Mouse (Mus musculus) heart, embryonic 11.5 days (tissue): ENCODE measurements around the gene Nlgn2. TPM values are rescaled to one million over a fixed set of nuclear protein-coding genes. Genes with fewer than 3 reads are reported as not detected.

ENCODE experiments used
- ATAC-seq: fragments of 200-750 bp; cut with Nextera tagmentation; replicated peaks from 2 replicates; pipeline ENCODE4 v1.8.0; 2017; ENCODE audit warnings: moderate library complexity; ENCODE audit not compliant: insufficient number of reproducible peaks, low FRiP score, low TSS enrichment
- H3K27ac ChIP-seq: fragments of 300-500 bp; sonication (generic); 2 replicates; pipeline ENCODE4 v1.5.1; 2014; ENCODE audit warnings: mild to moderate bottlenecking, low read depth, low read length
- H3K27me3 ChIP-seq: fragments of 300-500 bp; sonication (generic); 2 replicates; pipeline ENCODE4 v1.6.1; 2014; ENCODE audit warnings: mild to moderate bottlenecking, low read length, mixed read lengths; ENCODE audit not compliant: control insufficient read depth, insufficient read depth
- H3K36me3 ChIP-seq: fragments of 300-500 bp; sonication (generic); 2 replicates; pipeline ENCODE4 v1.6.1; 2014; ENCODE audit warnings: mild to moderate bottlenecking, low read length, moderate library complexity, mixed read lengths; ENCODE audit not compliant: control insufficient read depth, insufficient read depth
- H3K4me1 ChIP-seq: fragments of 300-500 bp; sonication (generic); 2 replicates; pipeline ENCODE4 v1.6.1; 2014; ENCODE audit warnings: low read length; ENCODE audit not compliant: control insufficient read depth, insufficient read depth
- H3K4me2 ChIP-seq: fragments of 300-500 bp; sonication (generic); 2 replicates; pipeline ENCODE4 v1.6.1; 2014; ENCODE audit warnings: mild to moderate bottlenecking, moderate library complexity
- H3K4me3 ChIP-seq: fragments of 300-500 bp; sonication (generic); 2 replicates; pipeline ENCODE4 v1.5.1; 2014; ENCODE audit warnings: low read depth, low read length
- H3K9ac ChIP-seq: fragments of 300-500 bp; sonication (generic); 2 replicates; pipeline ENCODE4 v1.6.1; 2014; ENCODE audit warnings: mild to moderate bottlenecking, low read depth, low read length, moderate library complexity
- H3K9me3 ChIP-seq: fragments of 300-500 bp; sonication (generic); replicated peaks from 2 replicates; pipeline ENCODE4 v1.6.1; 2016; ENCODE audit warnings: low read length; ENCODE audit not compliant: control insufficient read depth
- WGBS: fragments of 180-500 bp; shearing (Covaris S2); extraction: QIAGEN DNeasy Blood & Tissue Kit; methylation state at CpG from one replicate; pipeline ENCODE4 v1.1.7; 2014; ENCODE audit not compliant: insufficient replicate concordance; 5-methylcytosine and 5-hydroxymethylcytosine counted together
- polyA plus RNA-seq: library from polyadenylated mRNA; unstranded; fragments of >200 nt; fragmentation: Nextera tagmentation; extraction: Ambion mirVana; gene quantifications from 2 replicates; pipeline ENCODE4 v1.2.1, GENCODE M21; 2014

Nlgn2 gene
- polyA plus RNA-seq, 1 experiment from 2014 or later = 3.1 TPM

DNA sequence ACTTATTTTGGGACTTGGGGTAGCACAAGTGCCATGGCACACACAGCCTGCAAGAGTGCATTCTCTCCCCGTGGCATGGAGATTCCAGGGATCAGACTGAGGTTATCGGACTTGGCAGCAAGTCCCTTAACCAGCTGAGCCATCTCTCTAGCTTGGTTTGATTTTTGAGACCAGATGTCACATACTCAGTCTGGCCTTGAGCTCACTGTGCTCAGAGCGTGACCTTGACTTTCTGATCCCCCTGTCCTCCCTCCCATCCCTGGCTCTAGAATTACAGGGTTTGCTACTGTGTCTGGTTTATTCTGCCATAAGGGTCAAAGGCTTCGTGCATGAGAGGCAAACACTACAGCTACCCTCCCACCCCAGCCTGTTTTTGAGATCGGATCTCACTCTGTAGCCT, 48.2 kb downstream of the Nlgn2 start:
- no peaks in the 10 kb centered on the region for H3K9me3 ChIP-seq
- peaks cover 3% of the 10 kb centered on the region; the same call in 1 of the 2 replicates for H3K4me1 ChIP-seq
- no peak for ATAC-seq
- H3K36me3 ChIP-seq = no peaks in the 10 kb centered on the region
- H3K27ac ChIP-seq = no peak overlapping the region
- WGBS = 66% methylated on average over 5 of the region's 5 CpGs
- H3K4me2 ChIP-seq = no peak overlapping the region
- H3K4me3 ChIP-seq = no peak overlapping the region
- no peak overlapping the region for H3K9ac ChIP-seq
- peaks cover 7% of the 10 kb centered on the region; the same call in 1 of the 2 replicates for H3K27me3 ChIP-seq

DNA sequence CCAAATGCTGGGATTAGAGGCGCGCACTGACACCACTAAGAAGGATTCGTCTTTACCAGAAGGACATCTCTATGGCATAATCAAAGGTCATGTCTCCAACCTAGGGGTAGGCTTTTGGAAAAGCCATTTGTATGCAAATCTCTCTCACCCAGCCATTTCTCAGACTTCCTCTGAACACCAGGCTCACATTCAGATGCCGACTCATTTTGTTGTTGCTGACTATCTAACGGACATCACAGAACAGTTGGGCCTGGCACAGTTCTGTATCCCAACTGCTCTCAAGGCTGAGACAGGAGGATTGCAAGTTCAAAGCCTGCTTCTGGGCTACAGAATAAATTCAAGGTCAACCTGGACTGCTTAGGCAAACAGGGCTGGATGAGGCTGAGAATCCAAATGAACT, 50.3 kb downstream of the Nlgn2 start:
- H3K9me3 ChIP-seq = no peaks in the 10 kb centered on the region
- ATAC-seq = no peak
- peaks cover 3% of the 10 kb centered on the region; the same call in 1 of the 2 replicates for H3K4me1 ChIP-seq
- 83% methylated on average over 5 of the region's 5 CpGs for WGBS
- H3K4me3 ChIP-seq = no peak overlapping the region
- no peak overlapping the region for H3K9ac ChIP-seq
- H3K27ac ChIP-seq = no peak overlapping the region
- no peaks in the 10 kb centered on the region for H3K27me3 ChIP-seq
- no peak overlapping the region for H3K4me2 ChIP-seq
- no peaks in the 10 kb centered on the region for H3K36me3 ChIP-seq

GRCm38 (mm10) chr11:69784793-69785272, 52.8 kb downstream of the Nlgn2 start:
- Histone ChIP-seq H3K36me3 (no peaks in the 10 kb centered on the region), H3K27ac (no peak overlapping the region), H3K4me2 (peak overlapping the region; percentile 52), H3K27me3 (no peaks in the 10 kb centered on the region), H3K4me3 (peak overlapping the region; percentile 20; the same call in 1 of the 2 replicates), H3K9me3 (no peaks in the 10 kb centered on the region), H3K9ac (0 out of 2 replicates have a peak overlapping the region, but pooled peaks have one; percentile 29), H3K4me1 (peaks cover 3% of the 10 kb centered on the region; the same call in 1 of the 2 replicates)
- 0 out of 2 replicates have a peak, but pooled peaks have one; percentile 55 for ATAC-seq
- WGBS = 23% methylated on average over 15 of the region's 15 CpGs

DNA sequence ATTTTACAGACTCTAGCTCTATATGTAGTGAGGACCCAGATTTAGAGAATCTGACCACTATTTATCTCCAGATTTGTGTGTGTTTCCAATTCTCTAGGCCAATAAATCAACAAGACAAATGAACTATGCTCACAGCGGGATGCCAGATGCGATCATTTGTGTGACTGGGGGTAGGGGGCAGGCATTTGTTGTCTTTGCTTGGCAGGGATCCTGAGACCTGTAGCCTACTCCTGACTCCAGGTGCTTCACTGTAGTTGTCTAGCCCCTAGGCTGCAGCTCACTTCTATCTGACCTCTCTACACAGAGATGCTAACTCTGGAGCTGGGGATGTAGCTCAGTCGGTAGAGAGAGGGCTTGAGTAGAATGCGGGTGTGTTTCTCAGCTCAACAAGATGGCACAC, 55.8 kb downstream of the Nlgn2 start:
- no peaks in the 10 kb centered on the region for H3K36me3 ChIP-seq
- no peak overlapping the region for H3K4me3 ChIP-seq
- H3K4me1 ChIP-seq = peaks cover 3% of the 10 kb centered on the region; the same call in 1 of the 2 replicates
- no peak overlapping the region for H3K4me2 ChIP-seq
- peaks cover 16% of the 10 kb centered on the region for H3K27me3 ChIP-seq
- H3K9ac ChIP-seq = no peak overlapping the region
- H3K27ac ChIP-seq = no peak overlapping the region
- 38% methylated on average over 4 of the region's 4 CpGs for WGBS
- ATAC-seq = no peak
- H3K9me3 ChIP-seq = no peaks in the 10 kb centered on the region

GRCm38 (mm10) chr11:69778985-69779384, 58.6 kb downstream of the Nlgn2 start:
- Histone ChIP-seq H3K4me2 (no peak overlapping the region), H3K27me3 (peaks cover 16% of the 10 kb centered on the region), H3K4me1 (0 out of 2 replicates have a peak, but pooled peaks cover 3% of the 10 kb centered on the region), H3K36me3 (peaks cover 6% of the 10 kb centered on the region; the same call in 1 of the 2 replicates), H3K9ac (no peak overlapping the region), H3K9me3 (no peaks in the 10 kb centered on the region), H3K27ac (no peak overlapping the region), H3K4me3 (no peak overlapping the region)
- 30% methylated on average over 7 of the region's 7 CpGs for WGBS
- ATAC-seq = no peak

GRCm38 (mm10) chr11:69778258-69778982, 59.2 kb downstream of the Nlgn2 start:
- H3K9me3 ChIP-seq = no peaks in the 10 kb centered on the region
- H3K9ac ChIP-seq = no peak overlapping the region
- no peak overlapping the region for H3K4me3 ChIP-seq
- 59% methylated on average over 23 of the region's 23 CpGs for WGBS
- H3K4me1 ChIP-seq = 0 out of 2 replicates have a peak, but pooled peaks cover 3% of the 10 kb centered on the region
- H3K4me2 ChIP-seq = no peak overlapping the region
- peaks cover 16% of the 10 kb centered on the region for H3K27me3 ChIP-seq
- H3K36me3 ChIP-seq = peaks cover 6% of the 10 kb centered on the region; the same call in 1 of the 2 replicates
- H3K27ac ChIP-seq = no peak overlapping the region
- ATAC-seq = 0 out of 2 replicates have a peak, but pooled peaks have one; percentile 33

GRCm38 (mm10) chr11:69777504-69778257, 59.9 kb downstream of the Nlgn2 start:
- ATAC-seq = no peak
- Histone ChIP-seq H3K9ac (no peak overlapping the region), H3K36me3 (peaks cover 6% of the 10 kb centered on the region; the same call in 1 of the 2 replicates), H3K9me3 (no peaks in the 10 kb centered on the region), H3K4me3 (no peak overlapping the region), H3K27me3 (peaks cover 16% of the 10 kb centered on the region), H3K27ac (no peak overlapping the region), H3K4me2 (no peak overlapping the region), H3K4me1 (0 out of 2 replicates have a peak, but pooled peaks cover 3% of the 10 kb centered on the region)
- WGBS = 56% methylated on average over 26 of the region's 26 CpGs

- Histone ChIP-seq H3K27ac (no peak overlapping the region), H3K27me3 (peaks cover 16% of the 10 kb centered on the region), H3K9me3 (no peaks in the 10 kb centered on the region), H3K4me1 (0 out of 2 replicates have a peak, but pooled peaks cover 3% of the 10 kb centered on the region), H3K4me2 (no peak overlapping the region), H3K36me3 (peaks cover 6% of the 10 kb centered on the region; the same call in 1 of the 2 replicates), H3K9ac (no peak overlapping the region), H3K4me3 (no peak overlapping the region)
- ATAC-seq = 0 out of 2 replicates have a peak, but pooled peaks have one; percentile 11
- WGBS = 74% methylated on average over 20 of the region's 20 CpGs
These were observed 61.1 kb downstream of the Nlgn2 start for GRCm38 (mm10) chr11:69776488-69776887.
